In the genomic region with DNA sequence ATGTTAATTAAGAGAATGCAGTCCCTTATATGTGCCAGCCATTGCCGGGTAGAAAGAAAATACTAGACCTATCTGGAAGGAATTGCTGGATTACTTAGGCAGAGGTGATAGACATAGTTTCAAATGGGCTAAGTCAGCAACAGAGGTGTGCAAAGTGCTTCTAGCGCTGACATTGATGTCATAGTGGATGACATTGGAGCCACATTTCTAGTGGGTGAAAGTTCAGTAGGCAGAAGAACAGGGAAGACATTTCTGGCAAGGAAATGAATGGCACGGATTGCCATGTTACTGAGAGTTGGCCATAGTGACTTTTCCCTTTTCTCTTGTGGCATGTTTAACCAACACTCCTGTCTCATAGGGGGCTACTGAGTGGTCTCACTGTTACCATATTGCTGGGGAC, we compare ENCODE assay signal across 23 mouse cellular contexts. TPM values are rescaled to one million over a fixed set of nuclear protein-coding genes. Genes with fewer than 3 reads are reported as not detected.
DNase-seq lines count a peak whose midpoint lies in the region; ATAC-seq and TF ChIP-seq lines count a peak whose summit lies in the region.
"Had no signal": no experiment of that assay in that cellular context is flagged by ENCODE, and none has a peak within 500 bp of the region (broad histone marks: within the 10 kb centered on the region; RNA-seq: fewer than 3 reads in every experiment).

No protein-coding gene starts in this region.

- no peak overlapping the region for H3K4me3 ChIP-seq in gastrocnemius, adult 2 months
- no peak overlapping the region for H3K4me3 ChIP-seq in intestine, postnatal 0 days (ENCODE audit: low read depth, low read length)
- H3K4me3 ChIP-seq in intestine, embryonic 16.5 days (ENCODE audit: low read length), result no peak overlapping the region
- H3K4me3 ChIP-seq in kidney, embryonic 15.5 days (replicated peaks), result no peak overlapping the region
- H3K4me3 ChIP-seq in testis, adult 2 months (ENCODE audit: control insufficient read depth, low read depth, low read length), result peak overlapping the region; percentile 24; the same call in 1 of the 2 replicates
- H3K4me3 ChIP-seq: embryonic facial prominence, embryonic 12.5 days; embryonic facial prominence, embryonic 15.5 days; heart, embryonic 13.5 days; hindbrain, embryonic 12.5 days; hindbrain, embryonic 15.5 days had no signal

- intact Hi-C loops in gastrocnemius, adult 2 months (cut with DNase I), result no loop called here

- peak overlapping the region; percentile 51 for H3K27ac ChIP-seq in gastrocnemius, adult 2 months
- peak overlapping the region; percentile 47; the same call in 1 of the 2 replicates for H3K27ac ChIP-seq in intestine, postnatal 0 days (ENCODE audit: low read depth, low read length)
- H3K27ac ChIP-seq in intestine, embryonic 16.5 days (ENCODE audit: low read length), result no peak overlapping the region
- H3K27ac ChIP-seq in kidney, embryonic 15.5 days, result no peak overlapping the region
- peak overlapping the region; percentile 67; the same call in 1 of the 2 replicates for H3K27ac ChIP-seq in testis, adult 2 months (ENCODE audit: control insufficient read depth, insufficient read depth, low read depth, low read length)
- H3K27ac ChIP-seq: embryonic facial prominence, embryonic 12.5 days; embryonic facial prominence, embryonic 15.5 days; heart, embryonic 13.5 days; hindbrain, embryonic 12.5 days; hindbrain, embryonic 15.5 days had no signal

- no peak overlapping the region for H3K9ac ChIP-seq in intestine, postnatal 0 days (ENCODE audit: low read depth, low read length)
- no peak overlapping the region for H3K9ac ChIP-seq in intestine, embryonic 16.5 days (ENCODE audit: low read depth, low read length)
- H3K9ac ChIP-seq in kidney, embryonic 15.5 days, result no peak overlapping the region
- H3K9ac ChIP-seq: embryonic facial prominence, embryonic 12.5 days; embryonic facial prominence, embryonic 15.5 days; forebrain, postnatal 0 days; heart, embryonic 13.5 days; hindbrain, embryonic 12.5 days; hindbrain, embryonic 15.5 days had no signal

- no peaks in the 10 kb centered on the region for H3K4me1 ChIP-seq in intestine, postnatal 0 days (replicated peaks; ENCODE audit: control insufficient read depth, insufficient read depth, low read length)
- no peaks in the 10 kb centered on the region for H3K4me1 ChIP-seq in intestine, embryonic 16.5 days (ENCODE audit: control insufficient read depth, insufficient read depth, low read length)
- H3K4me1 ChIP-seq in kidney, embryonic 15.5 days, result no peaks in the 10 kb centered on the region
- no peaks in the 10 kb centered on the region for H3K4me1 ChIP-seq in testis, adult 2 months (ENCODE audit: control insufficient read depth, insufficient read depth, low read length)
- H3K4me1 ChIP-seq: embryonic facial prominence, embryonic 12.5 days; embryonic facial prominence, embryonic 15.5 days; hindbrain, embryonic 12.5 days; hindbrain, embryonic 15.5 days had no signal

- no peak for DNase-seq in gastrocnemius, adult 2 months
- no peak for DNase-seq in gastrocnemius, adult 18-20 months (ENCODE audit: low spot score)
- peak; percentile 52 for DNase-seq in kidney, adult 9 months
- no peak for DNase-seq in testis, postnatal 14 days (ENCODE audit: low spot score)
- DNase-seq: adrenal gland, adult 8-10 months; adrenal gland, postnatal 25 days; cerebellum, adult 2 months; cerebellum, adult 9-11 months; cerebellum, postnatal 25 days; forebrain, postnatal 0 days; gastrocnemius, postnatal 10 days; gastrocnemius, postnatal 36 days had no signal

- no peak for TF ChIP-seq POLR2A in testis, adult 2 months (IDR thresholded peaks at IDR 0.05; ENCODE audit: control insufficient read depth, low read depth, low read length)

- TF ChIP-seq CTCF in gastrocnemius, adult 2 months (IDR thresholded peaks at IDR 0.05), result no peak
- TF ChIP-seq CTCF in intestine, postnatal 0 days (IDR thresholded peaks at IDR 0.05; ENCODE audit: low read depth), result no peak
- TF ChIP-seq CTCF in testis, adult 2 months (IDR thresholded peaks at IDR 0.05; ENCODE audit: control insufficient read depth, insufficient read depth, insufficient replicate concordance, low read depth, low read length), result no peak

- no peak overlapping the region for H3K4me2 ChIP-seq in intestine, postnatal 0 days (replicated peaks; ENCODE audit: low read depth)
- H3K4me2 ChIP-seq in intestine, embryonic 16.5 days (ENCODE audit: low read depth, low read length), result no peak overlapping the region
- no peak overlapping the region for H3K4me2 ChIP-seq in kidney, embryonic 15.5 days
- H3K4me2 ChIP-seq: embryonic facial prominence, embryonic 12.5 days; embryonic facial prominence, embryonic 15.5 days; heart, embryonic 13.5 days; hindbrain, embryonic 12.5 days; hindbrain, embryonic 15.5 days had no signal

- H3K27me3 ChIP-seq in intestine, postnatal 0 days (replicated peaks; ENCODE audit: control insufficient read depth, insufficient read depth, low read length), result no peaks in the 10 kb centered on the region
- no peaks in the 10 kb centered on the region for H3K27me3 ChIP-seq in intestine, embryonic 16.5 days (replicated peaks; ENCODE audit: control insufficient read depth, insufficient read depth, low read length)
- H3K27me3 ChIP-seq in kidney, embryonic 15.5 days, result no peaks in the 10 kb centered on the region
- no peaks in the 10 kb centered on the region for H3K27me3 ChIP-seq in testis, adult 2 months (ENCODE audit: control insufficient read depth, insufficient read depth, low read length)
- H3K27me3 ChIP-seq: embryonic facial prominence, embryonic 12.5 days; embryonic facial prominence, embryonic 15.5 days; heart, embryonic 13.5 days; hindbrain, embryonic 12.5 days; hindbrain, embryonic 15.5 days had no signal

- H3K9me3 ChIP-seq in intestine, postnatal 0 days (ENCODE audit: control insufficient read depth), result no peaks in the 10 kb centered on the region
- no peaks in the 10 kb centered on the region for H3K9me3 ChIP-seq in intestine, embryonic 16.5 days (ENCODE audit: control insufficient read depth, low read length)
- no peaks in the 10 kb centered on the region for H3K9me3 ChIP-seq in kidney, embryonic 15.5 days (replicated peaks)
- H3K9me3 ChIP-seq: embryonic facial prominence, embryonic 12.5 days; embryonic facial prominence, embryonic 15.5 days; heart, embryonic 13.5 days; hindbrain, embryonic 12.5 days; hindbrain, embryonic 15.5 days had no signal

- peaks cover 37% of the 10 kb centered on the region for H3K36me3 ChIP-seq in intestine, postnatal 0 days (ENCODE audit: control insufficient read depth, insufficient read depth)
- peaks cover 10% of the 10 kb centered on the region; the same call in 1 of the 2 replicates for H3K36me3 ChIP-seq in intestine, embryonic 16.5 days (ENCODE audit: control insufficient read depth, insufficient read depth, low read length)
- H3K36me3 ChIP-seq in kidney, embryonic 15.5 days, result peaks cover 95% of the 10 kb centered on the region
- H3K36me3 ChIP-seq in testis, adult 2 months (ENCODE audit: control insufficient read depth, insufficient read depth, low read length), result peaks cover 5% of the 10 kb centered on the region

- peak; percentile 79 for ATAC-seq in intestine, postnatal 0 days
- ATAC-seq in intestine, embryonic 16.5 days, result no peak
- no peak for ATAC-seq in kidney, embryonic 15.5 days (replicated peaks; ENCODE audit: low FRiP score)
- ATAC-seq: activated CD4-positive, CD25-positive, alpha-beta regulatory T cell, adult 4 months; forebrain, embryonic 14.5 days; forebrain, postnatal 0 days had no signal

- WGBS in intestine, postnatal 0 days, result 67% methylated on average over 3 of the region's 3 CpGs
- 84% methylated on average over 3 of the region's 3 CpGs for WGBS in intestine, embryonic 16.5 days
- WGBS in kidney, embryonic 15.5 days, result 90% methylated on average over 3 of the region's 3 CpGs

RNA-seq across cellular contexts. Expression of gene Setd5, which starts 12.0 kb away (rescaled TPM):
- 10 to 100 TPM; 28.4 to 29.3 TPM for total RNA-seq in gastrocnemius, adult 2 months (2021)
- total RNA-seq in gastrocnemius, adult 18-20 months (2021), result 10 to 100 TPM; 22.0 to 23.4 TPM
- polyA plus RNA-seq in intestine, postnatal 0 days (2015; fragmentation: Nextera tagmentation; extraction: Ambion mirVana), result 32.2 and 32.9 TPM in 2 replicates
- 58.5 and 61.2 TPM in 2 replicates for polyA plus RNA-seq in intestine, embryonic 16.5 days (2015; fragmentation: Nextera tagmentation; extraction: Ambion mirVana)
- polyA plus RNA-seq in kidney, embryonic 15.5 days (2015; fragmentation: Nextera tagmentation; extraction: Ambion mirVana), result 75.0 and 75.9 TPM in 2 replicates
- 21.3 TPM in 2 replicates for polyA plus RNA-seq in testis, adult 2 months (2012; rRNA removed)

RNA-seq across cellular contexts. Expression of gene Thumpd3, which starts 19.2 kb away (rescaled TPM):
- 10 to 100 TPM; 13.7 to 14.5 TPM for total RNA-seq in gastrocnemius, adult 2 months (2021)
- 10 to 100 TPM; 14.2 to 14.5 TPM for total RNA-seq in gastrocnemius, adult 18-20 months (2021)
- polyA plus RNA-seq in intestine, postnatal 0 days (2015; fragmentation: Nextera tagmentation; extraction: Ambion mirVana), result 36.0 and 36.6 TPM in 2 replicates
- 57.7 and 63.0 TPM in 2 replicates for polyA plus RNA-seq in intestine, embryonic 16.5 days (2015; fragmentation: Nextera tagmentation; extraction: Ambion mirVana)
- 46.6 and 47.0 TPM in 2 replicates for polyA plus RNA-seq in kidney, embryonic 15.5 days (2015; fragmentation: Nextera tagmentation; extraction: Ambion mirVana)
- 45.0 and 54.4 TPM in 2 replicates for polyA plus RNA-seq in testis, adult 2 months (2012; rRNA removed)

Comparison
In these comparisons a context has a peak if more than half of its experiments do, and no peak if none do; other contexts are left out.
1. H3K27ac ChIP-seq: peak in gastrocnemius, adult 2 months (single experiment), intestine, postnatal 0 days (single experiment) and testis, adult 2 months (single experiment); none in intestine, embryonic 16.5 days (single experiment) and kidney, embryonic 15.5 days (single experiment).